Comparison of ENCODE assay signal across 8 mouse cellular contexts in genomic region chr7:16098021-16099017, GRCm38 (mm10). TPM values are rescaled to one million over a fixed set of nuclear protein-coding genes. Genes with fewer than 3 reads are reported as not detected.
DNase-seq lines count a peak whose midpoint lies in the region; ATAC-seq lines count a peak whose summit lies in the region.

Gene Napa (plus strand): TSS chr7:16098458.

- peaks cover 4 to 18% of the 10 kb centered on the region in 2 experiments; a peak in 3 of 4 replicates for H3K4me1 ChIP-seq in heart, embryonic 14.5 days (ENCODE audit: control insufficient read depth in 2 of 2, insufficient read depth in 2 of 2, low read length in 2 of 2)
- peaks cover 45% of the 10 kb centered on the region for H3K4me1 ChIP-seq in liver, embryonic 13.5 days (replicated peaks)
- H3K4me1 ChIP-seq in stomach, embryonic 16.5 days (ENCODE audit: control insufficient read depth, insufficient read depth, low read length): peaks cover 8% of the 10 kb centered on the region

- H3K4me3 ChIP-seq in heart, embryonic 14.5 days (ENCODE audit: control insufficient read depth in 1 of 2, insufficient read depth in 1 of 2, low read depth in 1 of 2, low read length in 2 of 2): peak within 1 kb of the TSS; percentile 60 to 88
- peak within 1 kb of the TSS; percentile 99 for H3K4me3 ChIP-seq in liver, embryonic 13.5 days (replicated peaks)
- H3K4me3 ChIP-seq in stomach, embryonic 16.5 days (replicated peaks; ENCODE audit: low read length): peak within 1 kb of the TSS; percentile 89

- peaks cover 4% of the 10 kb centered on the region; the same call in 1 of the 2 replicates for H3K27me3 ChIP-seq in heart, embryonic 14.5 days (ENCODE audit: control insufficient read depth, insufficient read depth, low read length)
- H3K27me3 ChIP-seq in liver, embryonic 13.5 days: peaks cover 16% of the 10 kb centered on the region; the same call in 1 of the 2 replicates
- H3K27me3 ChIP-seq in stomach, embryonic 16.5 days (ENCODE audit: control insufficient read depth, insufficient read depth, low read length): no peaks in the 10 kb centered on the region

- peak; percentile 99 for DNase-seq in c-Kit-negative CD71-positive TER-119-positive erythroid progenitor cells, embryonic 14.5 days (ENCODE audit: low read depth, low spot score)
- peak; percentile 100 for DNase-seq in fibroblast of lung, adult 2 months (ENCODE audit: low read depth)
- peak; percentile 100 for DNase-seq in kidney, postnatal 14 days
- peak; percentile 97 for DNase-seq in liver, embryonic 13.5 days
- peak; percentile 99 for DNase-seq in neural tube, embryonic 10.5 days (ENCODE audit: extremely low spot score, low spot score)

- H3K4me2 ChIP-seq in heart, embryonic 14.5 days (ENCODE audit: low read length): peak within 1 kb of the TSS; percentile 93
- H3K4me2 ChIP-seq in liver, embryonic 13.5 days: peak within 1 kb of the TSS; percentile 98
- H3K4me2 ChIP-seq in stomach, embryonic 16.5 days (ENCODE audit: low read depth, low read length): peak within 1 kb of the TSS; percentile 93

- under 1% methylated on average over 68 of the region's 68 CpGs for WGBS in heart, embryonic 14.5 days
- under 1% methylated on average over 67 of the region's 68 CpGs for WGBS in liver, embryonic 13.5 days (ENCODE audit: insufficient replicate concordance)
- under 1% methylated on average over 68 of the region's 68 CpGs for WGBS in stomach, embryonic 16.5 days

- peak within 1 kb of the TSS; percentile 85 for H3K9ac ChIP-seq in heart, embryonic 14.5 days (ENCODE audit: low read length)
- H3K9ac ChIP-seq in liver, embryonic 13.5 days: peak within 1 kb of the TSS; percentile 99
- peak within 1 kb of the TSS; percentile 99 for H3K9ac ChIP-seq in stomach, embryonic 16.5 days (ENCODE audit: low read length)

- H3K9me3 ChIP-seq in heart, embryonic 14.5 days (ENCODE audit: control insufficient read depth, low read length): no peaks in the 10 kb centered on the region
- H3K9me3 ChIP-seq in liver, embryonic 13.5 days (replicated peaks): no peaks in the 10 kb centered on the region
- H3K9me3 ChIP-seq in stomach, embryonic 16.5 days (replicated peaks; ENCODE audit: control insufficient read depth, low read length): no peaks in the 10 kb centered on the region

- peaks cover 22% of the 10 kb centered on the region for H3K36me3 ChIP-seq in heart, embryonic 14.5 days (ENCODE audit: control insufficient read depth, insufficient read depth, low read length)
- peaks cover 31% of the 10 kb centered on the region for H3K36me3 ChIP-seq in liver, embryonic 13.5 days
- H3K36me3 ChIP-seq in stomach, embryonic 16.5 days (ENCODE audit: control insufficient read depth, insufficient read depth, low read length): no peaks in the 10 kb centered on the region

- peak within 1 kb of the TSS; percentile 82 to 85 for H3K27ac ChIP-seq in heart, embryonic 14.5 days (replicated peaks in 1 of 2; ENCODE audit: control insufficient read depth in 1 of 2, insufficient read depth in 1 of 2, low read depth in 2 of 2, low read length in 2 of 2)
- H3K27ac ChIP-seq in liver, embryonic 13.5 days: peak within 1 kb of the TSS; percentile 95
- H3K27ac ChIP-seq in stomach, embryonic 16.5 days (ENCODE audit: low read length): peak within 1 kb of the TSS; percentile 88

- peak; percentile 89 for ATAC-seq in CD4-positive, CD25-positive, alpha-beta regulatory T cell, adult 4 months
- peak; percentile 98 for ATAC-seq in heart, embryonic 14.5 days (ENCODE audit: insufficient number of reproducible peaks, insufficient read depth, low FRiP score, low read depth)
- ATAC-seq in liver, embryonic 13.5 days (ENCODE audit: low read depth): peak; percentile 94
- ATAC-seq in stomach, embryonic 16.5 days (ENCODE audit: insufficient read depth, low FRiP score): peak; percentile 98

RNA-seq across cellular contexts. Expression of gene Napa, which starts in this region (rescaled TPM):
- polyA plus RNA-seq in CD4-positive, CD25-positive, alpha-beta regulatory T cell, adult 4 months (2017; shearing (Covaris generic)): 100 to 1,000 TPM; 198 to 297 TPM
- polyA plus RNA-seq in heart, embryonic 14.5 days (2014; fragmentation: Nextera tagmentation; extraction: Ambion mirVana): 159 and 161 TPM in 2 replicates
- 159 and 165 TPM in 2 replicates for polyA plus RNA-seq in liver, embryonic 13.5 days (2015; fragmentation: Nextera tagmentation; extraction: Ambion mirVana)
- 206 and 230 TPM in 2 replicates for polyA plus RNA-seq in stomach, embryonic 16.5 days (2015; fragmentation: Nextera tagmentation; extraction: Ambion mirVana)

Comparison
In these comparisons a context has a peak if more than half of its experiments do, and no peak if none do; other contexts are left out.
1. Peak in every context shown above with its lines: DNase-seq, ATAC-seq, H3K4me3 ChIP-seq and H3K27ac ChIP-seq.